Mouse (Mus musculus) large intestine, adult 2 months (tissue): ENCODE results near the gene Pigc. TPM values are rescaled to one million over a fixed set of nuclear protein-coding genes. Genes with fewer than 3 reads are reported as not detected.
A peak's percentile ranks its signal among the peaks of the same experiment; 100 is the strongest.

Experiments
- DNase-seq: peaks from one replicate; pipeline ENCODE4 v3.0.0-alpha.2; 2012; ENCODE audit warnings: low read depth, low spot score
- WGBS: fragments of 180-500 bp; shearing (Covaris S2); methylation state at CpG from one replicate; pipeline ENCODE4 v1.1.7; 2018; 5-methylcytosine and 5-hydroxymethylcytosine counted together
- polyA plus RNA-seq: library from polyadenylated mRNA; depleted of rRNA; stranded (reverse); fragments of >200 nt; gene quantifications from 2 replicates; pipeline ENCODE4 v1.2.3, GENCODE M21; 2012; rRNA removed

Gene Pigc
- polyA plus RNA-seq, 1 experiment = 15.9 TPM

DNA sequence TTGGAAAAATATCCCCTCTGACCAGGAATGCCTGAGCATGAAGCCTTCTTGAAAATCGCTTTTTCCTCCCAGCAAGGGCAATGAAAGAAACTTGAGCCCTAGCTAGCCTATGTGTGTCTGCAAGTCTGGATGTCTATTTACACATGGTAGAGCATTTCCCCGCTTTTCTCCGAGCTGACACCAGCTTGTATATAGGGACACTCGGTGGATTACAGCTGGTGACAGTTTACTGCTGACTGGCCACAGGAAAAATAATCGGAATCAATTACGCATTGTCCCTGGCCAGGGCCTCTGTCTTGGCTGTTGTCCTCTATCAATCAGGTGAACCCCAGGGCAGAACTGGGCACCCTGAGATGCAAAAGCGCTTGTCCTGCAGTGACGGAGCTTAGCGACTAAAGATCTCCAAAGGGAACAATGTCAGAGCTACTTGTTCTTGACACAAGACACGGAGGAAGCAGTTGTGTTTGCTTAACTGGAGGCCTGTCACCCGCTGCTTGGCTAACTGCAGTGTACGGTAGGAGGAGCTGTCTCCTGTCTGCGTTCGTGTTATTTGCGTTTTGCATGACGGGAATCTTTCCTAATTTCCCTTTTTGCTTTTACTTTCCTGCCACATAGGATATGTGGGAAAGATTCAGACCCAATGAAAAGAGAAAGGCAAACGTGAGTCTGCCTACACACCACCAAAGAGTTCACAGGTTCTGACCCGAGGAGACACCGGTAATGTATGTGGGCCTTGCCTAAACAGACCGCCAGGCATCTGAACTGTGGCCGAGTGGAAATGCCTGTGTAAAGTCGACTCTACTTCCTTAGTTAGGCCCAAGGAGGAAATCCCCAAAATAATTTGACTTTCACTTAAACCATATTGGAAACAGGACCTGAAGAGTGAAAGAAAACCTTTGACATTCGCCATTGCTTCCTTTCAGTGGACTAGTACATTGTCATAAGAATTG, 36.1 kb downstream of the Pigc start:
- DNase-seq = peak; percentile 57
- 23% methylated on average over 23 of the region's 23 CpGs for WGBS

DNA sequence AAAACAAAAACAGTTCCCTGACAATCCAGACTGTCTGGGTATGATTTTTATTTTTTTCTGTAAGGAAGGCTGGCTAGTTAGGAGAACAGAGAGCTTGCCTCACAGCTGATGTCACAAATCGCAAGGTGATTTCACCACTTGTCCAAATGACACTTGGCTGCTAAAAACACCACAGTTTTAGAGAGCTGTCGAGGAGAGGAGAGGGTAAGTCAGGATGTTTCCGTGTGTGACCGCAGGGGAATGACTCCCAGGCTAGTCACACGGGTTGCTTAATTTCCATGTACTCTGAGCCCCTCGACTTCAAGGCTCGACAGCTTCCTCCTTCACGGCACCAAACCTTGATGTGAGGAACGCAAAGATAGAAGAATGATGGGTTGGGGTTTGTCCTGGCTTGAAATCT, 37.1 kb downstream of the Pigc start:
- DNase-seq = no peak
- 88% methylated on average over 9 of the region's 9 CpGs for WGBS

DNA sequence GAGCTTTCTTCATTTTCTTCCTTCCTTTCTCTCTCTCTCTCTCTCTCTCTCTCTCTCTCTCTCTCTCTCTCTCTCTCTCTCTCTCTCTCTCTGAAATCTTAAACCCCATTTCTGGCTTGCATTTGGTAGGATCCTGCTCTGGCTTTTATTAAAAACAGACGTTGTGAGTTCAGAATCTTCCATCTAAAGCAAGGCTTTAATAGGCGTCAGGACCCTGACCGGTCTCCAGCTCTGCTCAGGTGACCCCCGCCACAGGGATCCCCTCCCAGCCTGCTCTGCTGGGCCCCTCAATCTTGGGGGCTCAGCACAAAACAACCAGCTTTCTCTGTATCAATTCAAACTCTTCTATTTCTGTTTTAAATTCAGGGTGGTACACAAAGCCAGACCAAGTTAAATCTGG, 39.2 kb downstream of the Pigc start:
- DNase-seq = no peak
- 74% methylated on average over 4 of the region's 4 CpGs for WGBS

DNA sequence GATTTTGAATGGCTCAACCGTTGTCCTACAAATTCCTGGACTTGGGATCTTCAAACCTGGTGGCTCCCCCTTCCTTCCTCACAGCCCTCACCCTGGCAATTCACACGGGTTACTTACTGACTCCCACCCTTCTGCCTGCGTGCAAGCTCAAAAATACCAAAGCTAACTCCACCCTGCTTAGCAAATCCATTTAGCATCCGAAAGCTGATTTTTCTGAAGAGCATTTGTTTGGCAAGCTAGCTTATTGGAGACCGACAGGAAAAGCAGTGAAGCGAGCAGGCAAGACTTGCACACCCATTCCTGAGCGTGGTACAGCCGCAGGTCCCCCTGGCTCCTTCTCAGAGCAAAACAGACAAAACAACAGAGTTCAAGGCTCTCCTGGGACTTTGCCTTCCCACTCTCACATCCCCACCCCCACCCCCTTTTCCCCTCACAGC, 39.7 kb downstream of the Pigc start:
- DNase-seq = no peak
- WGBS = 44% methylated on average over 8 of the region's 8 CpGs

DNA sequence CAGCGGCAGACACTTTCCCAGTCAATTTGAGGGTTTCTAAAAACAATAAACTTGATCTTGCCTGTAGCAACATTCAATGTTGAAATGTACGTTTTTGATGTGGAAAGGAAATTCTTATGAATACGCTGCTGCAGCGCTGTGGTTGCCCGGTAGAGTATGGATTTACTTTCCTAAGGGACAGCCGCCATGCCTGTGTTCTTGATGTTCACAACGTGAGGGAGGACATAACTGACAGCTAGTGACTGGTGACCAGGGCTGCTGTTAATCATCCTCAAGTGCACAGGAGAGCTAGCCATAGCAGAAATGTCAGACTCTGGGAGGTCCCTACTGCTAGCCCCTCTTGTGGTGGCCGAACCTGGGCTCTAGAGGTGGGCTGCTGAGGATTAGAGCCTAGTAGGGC, 40.1 kb downstream of the Pigc start:
- WGBS = 78% methylated on average over 8 of the region's 8 CpGs
- no peak for DNase-seq

DNA sequence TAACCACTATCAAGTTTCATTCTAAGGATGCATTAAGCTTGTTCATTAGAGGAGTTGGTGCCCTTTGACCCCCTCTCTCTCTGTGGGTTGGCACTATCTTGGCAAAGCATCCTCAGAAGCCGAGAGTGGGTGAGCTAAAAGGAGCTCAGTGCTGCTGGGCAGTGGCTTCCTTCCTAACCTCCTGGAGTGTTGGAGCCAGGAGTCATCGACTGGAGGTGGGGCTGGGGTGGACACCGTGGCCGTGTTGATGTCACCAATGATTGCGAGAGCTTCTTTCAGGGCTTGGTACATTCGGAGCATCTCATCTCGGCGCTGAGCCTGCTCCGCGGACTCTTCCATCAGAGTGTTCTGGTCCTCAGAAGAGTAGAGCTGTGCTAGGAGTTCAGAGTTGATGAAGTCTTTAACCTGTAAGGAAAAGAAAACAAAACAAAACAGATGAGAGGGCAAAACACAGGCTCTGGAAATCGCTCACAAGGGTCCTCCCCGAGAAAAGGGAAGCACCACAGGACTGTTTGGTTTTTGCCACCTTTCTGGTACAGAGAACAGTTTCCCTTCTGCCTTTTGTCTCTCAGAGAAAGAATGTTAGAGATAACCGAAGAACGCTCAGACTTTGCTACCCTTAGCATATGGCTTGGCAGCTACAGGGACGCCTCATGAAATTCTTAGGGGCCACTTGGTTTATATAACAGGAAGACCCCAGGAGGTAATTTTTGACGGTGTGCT, 42.7 kb downstream of the Pigc start:
- 82% methylated on average over 16 of the region's 16 CpGs for WGBS
- no peak for DNase-seq

DNA sequence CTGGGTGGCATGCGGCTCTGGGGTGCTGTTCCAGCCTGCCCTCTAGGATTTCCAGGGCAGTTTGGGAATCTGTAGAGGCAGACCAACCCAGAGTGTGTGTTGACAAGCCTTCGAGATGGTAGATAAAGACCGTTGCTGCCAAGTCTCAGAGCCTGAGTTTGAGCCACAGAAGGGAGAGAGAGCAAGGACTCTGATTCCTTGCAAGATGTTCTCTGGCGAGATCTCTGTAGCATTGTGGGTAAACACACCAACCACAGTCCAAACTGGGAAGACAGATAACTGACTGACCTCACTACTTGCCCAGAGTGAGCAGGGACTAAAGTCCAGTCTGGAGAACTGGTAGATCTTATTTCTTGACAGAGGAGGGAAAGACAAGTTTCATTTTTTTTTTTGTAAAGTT, 44.6 kb downstream of the Pigc start:
- 64% methylated on average over 4 of the region's 4 CpGs for WGBS
- no peak for DNase-seq

DNA sequence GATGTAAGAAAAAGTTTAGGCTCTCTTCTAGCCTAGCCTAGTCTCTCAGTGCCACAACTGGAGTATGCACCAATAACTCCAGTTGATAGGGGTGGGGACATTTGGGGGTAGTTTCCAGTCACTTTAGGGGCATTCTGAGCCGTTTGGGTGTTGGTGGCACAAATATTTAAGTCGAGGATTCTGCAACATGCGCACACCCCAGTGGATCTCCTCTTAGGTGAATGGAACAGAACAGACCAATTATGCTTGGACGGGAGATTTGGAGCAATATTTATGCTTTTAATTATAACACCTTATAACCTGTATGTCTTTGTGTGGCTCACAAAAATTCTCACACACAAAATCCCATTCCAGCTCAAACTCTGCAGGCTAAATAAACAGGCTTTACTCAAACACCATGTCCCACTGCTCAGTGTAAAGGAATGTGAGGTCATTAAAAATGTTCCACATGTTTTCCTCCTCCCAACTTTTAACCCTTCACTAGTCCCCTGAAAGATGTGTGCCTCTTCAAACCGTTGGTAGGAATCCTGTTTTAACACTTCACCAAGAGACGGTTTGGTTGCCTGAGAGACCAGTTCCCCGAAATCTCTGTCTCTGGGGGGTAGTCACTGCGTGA, 46.4 kb downstream of the Pigc start:
- 64% methylated on average over 8 of the region's 8 CpGs for WGBS
- no peak for DNase-seq

DNA sequence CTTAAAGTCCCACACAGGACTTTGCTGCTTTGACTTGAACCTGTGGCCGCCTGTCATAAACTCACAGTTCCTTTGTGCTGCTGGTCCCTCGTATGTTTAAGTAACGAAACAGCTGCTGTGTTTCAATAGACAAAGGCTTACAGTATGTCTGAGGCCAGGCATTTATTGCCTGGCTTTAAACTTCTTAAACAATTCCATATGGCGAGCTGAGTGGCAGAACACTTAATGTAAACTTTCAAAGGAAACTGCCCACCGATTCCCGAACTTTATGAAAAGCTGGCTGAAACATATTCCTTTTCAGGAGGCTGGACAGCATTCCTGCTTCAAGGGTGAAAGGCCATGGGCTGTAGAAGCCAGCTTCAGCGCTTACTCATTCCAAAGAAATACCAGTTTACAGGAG, 48.0 kb downstream of the Pigc start:
- DNase-seq = no peak
- 24% methylated on average over 7 of the region's 7 CpGs for WGBS

DNA sequence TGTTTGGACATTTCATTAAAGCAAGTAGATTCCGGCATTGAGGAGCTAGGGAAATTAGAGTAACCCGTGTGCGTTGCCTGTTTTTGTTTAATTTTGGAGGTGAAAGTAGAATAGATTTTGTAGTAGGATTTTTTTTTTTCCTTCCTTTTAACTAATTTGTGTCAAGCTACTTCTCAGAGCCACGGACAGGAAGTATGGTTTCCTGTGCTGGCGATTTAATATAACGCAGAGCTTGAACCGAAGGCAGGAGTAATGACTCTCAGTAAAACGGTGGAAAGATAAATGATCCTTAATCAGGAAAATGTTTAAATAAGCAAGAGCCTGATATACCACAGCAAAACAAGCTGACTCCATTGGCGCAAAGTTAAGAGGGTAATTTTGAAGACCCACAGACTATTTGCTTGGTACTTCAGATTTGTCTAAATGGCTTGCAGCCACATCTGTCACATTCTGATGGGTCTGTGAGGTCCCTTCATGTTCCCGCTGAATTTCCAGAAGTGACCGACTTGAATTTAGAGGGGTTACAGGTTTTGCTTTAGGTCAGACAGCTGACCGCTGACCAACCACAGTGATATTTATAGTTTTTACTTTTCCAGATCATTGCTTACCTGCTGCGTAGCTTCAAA, 49.1 kb downstream of the Pigc start:
- DNase-seq = no peak

DNA sequence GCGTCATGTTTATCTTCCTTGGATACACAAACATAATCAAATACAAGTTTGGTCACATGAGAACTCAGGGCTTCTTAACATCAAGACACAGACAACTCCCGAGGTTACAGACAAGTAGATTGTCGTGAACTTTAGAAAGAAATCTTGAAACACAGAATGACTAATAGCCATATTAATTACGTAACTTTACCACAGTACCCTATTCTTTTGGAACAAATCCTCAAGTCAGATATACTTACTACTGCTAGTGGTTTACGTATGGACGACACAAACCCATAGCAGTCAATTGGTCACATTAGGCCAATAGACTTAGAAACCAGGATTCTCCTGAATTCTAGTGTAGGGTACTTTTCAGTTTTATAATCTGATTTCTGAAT, 49.6 kb downstream of the Pigc start:
- 83% methylated on average over 6 of the region's 6 CpGs for WGBS

More for the DNA sequence above, 49.1 kb downstream of the Pigc start:
- WGBS = 67% methylated on average over 13 of the region's 13 CpGs

DNA sequence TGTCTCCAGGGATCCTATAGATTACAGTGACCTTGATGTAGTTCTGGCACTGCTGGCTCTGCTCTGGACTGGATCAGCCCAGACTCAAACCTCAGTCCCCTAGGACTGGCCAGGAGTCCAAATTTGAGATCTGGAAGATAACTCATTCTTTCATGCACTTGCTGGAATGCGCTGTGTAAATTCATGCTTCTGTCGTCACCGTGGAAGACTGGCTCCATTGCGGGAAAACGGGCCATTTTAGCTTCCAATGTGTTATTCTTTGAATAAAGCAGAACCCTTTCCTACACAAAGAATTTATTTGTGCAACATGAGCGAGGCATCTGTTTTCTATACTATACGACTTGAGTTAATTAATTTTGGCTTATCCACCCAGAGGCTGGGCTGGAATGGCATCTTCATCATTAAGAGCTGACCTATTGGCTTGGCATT, 51.3 kb downstream of the Pigc start:
- 83% methylated on average over 7 of the region's 7 CpGs for WGBS
- no peak for DNase-seq

More for the DNA sequence above, 49.6 kb downstream of the Pigc start:
- DNase-seq = no peak

DNA sequence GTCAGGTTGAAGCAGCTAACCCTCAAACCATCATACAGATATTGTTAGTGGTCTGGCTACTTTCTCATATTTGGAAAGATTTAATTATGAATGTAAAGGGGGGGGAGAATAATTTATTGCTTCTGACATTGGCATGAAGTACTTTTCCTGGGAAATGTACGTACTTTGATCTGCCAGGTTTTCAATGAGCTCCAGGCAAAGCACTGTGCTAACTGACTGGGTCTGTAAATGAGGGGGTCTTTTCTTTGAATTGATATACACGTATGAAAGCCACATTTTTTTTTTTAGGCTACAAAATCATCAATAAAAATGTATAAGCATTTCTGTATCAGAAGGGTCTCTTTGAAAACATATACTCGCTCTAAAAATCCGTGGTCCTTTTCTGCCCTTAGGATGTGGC, 51.8 kb downstream of the Pigc start:
- no peak for DNase-seq
- WGBS = 90% methylated on average over 4 of the region's 4 CpGs

Other genes with a start within 250 kb of the Pigc start
- gene Fasl, start 180.7 kb upstream of the Pigc start, polyA plus RNA-seq = 0.38 and 0.44 TPM in 2 replicates
- 2.8 and 3.8 TPM in 2 replicates for gene Suco, start 92.5 kb upstream of the Pigc start, polyA plus RNA-seq
- gene 4930558K02Rik, start 10.4 kb downstream of the Pigc start, polyA plus RNA-seq = not detected in 2 replicates